Mouse (Mus musculus): ENCODE measurements around the gene Mgst2. TPM values are rescaled to one million over a fixed set of nuclear protein-coding genes. Genes with fewer than 3 reads are reported as not detected.

The Mgst2 gene
- polyA plus RNA-seq, 1 experiment from 2014 or later = 2.5 TPM

DNA sequence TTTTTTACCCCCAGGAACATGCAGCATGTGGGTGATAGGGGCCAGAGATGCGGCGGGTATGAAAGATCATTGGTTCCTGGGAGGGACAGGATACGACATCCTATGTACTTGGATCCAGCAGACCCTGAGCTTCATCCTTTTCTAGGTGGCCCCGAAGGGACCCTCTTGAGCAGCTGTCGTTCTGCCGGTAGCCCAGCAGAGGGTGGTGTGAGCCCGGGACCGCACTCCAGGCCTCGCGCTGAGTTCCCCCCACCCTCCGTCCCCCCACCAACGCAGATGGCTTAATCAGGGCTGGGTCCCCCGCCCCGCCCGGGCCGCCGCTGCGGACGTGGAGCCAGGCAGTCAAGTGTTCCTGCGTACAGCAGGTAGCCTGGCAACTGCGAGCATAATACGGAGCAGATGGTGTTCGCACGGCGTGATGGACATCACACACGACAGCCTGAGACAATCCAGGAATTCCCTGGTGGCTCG lies 41.2 kb downstream of the Mgst2 start:
- Histone ChIP-seq H3K36me3 (0 out of 2 replicates have a peak, but pooled peaks cover 1% of the 10 kb centered on the region), H3K4me1 (replicated peaks) (peaks cover 24% of the 10 kb centered on the region)
- WGBS = under 1% methylated on average over 27 of the region's 27 CpGs

DNA sequence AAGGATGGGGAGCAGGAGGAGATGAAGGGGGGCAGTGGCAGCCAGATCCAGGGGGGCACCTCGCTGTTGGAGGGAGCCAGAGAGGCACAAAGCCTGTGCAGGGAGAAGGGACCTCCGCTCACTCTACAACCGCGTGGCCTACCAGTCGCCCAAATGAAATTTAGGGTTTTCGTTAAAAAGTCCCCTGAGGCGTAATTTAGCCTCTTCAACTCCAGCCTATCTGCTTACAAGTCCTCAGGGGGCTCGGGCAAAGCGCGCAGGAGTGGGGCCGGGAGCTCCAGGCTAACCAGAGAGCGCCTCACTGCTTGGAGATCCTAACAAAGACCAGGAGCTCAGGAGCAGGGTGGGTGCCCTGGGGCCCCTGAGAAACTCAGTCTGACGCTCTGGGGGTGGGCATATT lies 41.8 kb downstream of the Mgst2 start:
- Histone ChIP-seq H3K4me3 (peak overlapping the region; percentile 43), H3K4me1 (replicated peaks) (peaks cover 24% of the 10 kb centered on the region), H3K27ac (ENCODE audit: poor library complexity, severe bottlenecking) (peak overlapping the region; percentile 56), H3K27me3 (replicated peaks) (no peaks in the 10 kb centered on the region), H3K4me2 (peak overlapping the region; percentile 75), H3K36me3 (no peaks in the 10 kb centered on the region), H3K9ac (peak overlapping the region; percentile 69), H3K9me3 (replicated peaks) (no peaks in the 10 kb centered on the region)
- peak; percentile 37; the same call in 1 of the 2 replicates for ATAC-seq (ENCODE audit: insufficient number of reproducible peaks, low FRiP score)
- WGBS = 12% methylated on average over 13 of the region's 13 CpGs

More for the DNA sequence above, 41.2 kb downstream of the Mgst2 start:
- ATAC-seq (ENCODE audit: insufficient number of reproducible peaks, low FRiP score) = peak; percentile 85
- peak overlapping the region; percentile 75 for H3K4me2 ChIP-seq
- peak overlapping the region; percentile 69 for H3K9ac ChIP-seq
- H3K27ac ChIP-seq (ENCODE audit: poor library complexity, severe bottlenecking) = peak overlapping the region; percentile 56
- H3K27me3 ChIP-seq (replicated peaks) = no peaks in the 10 kb centered on the region
- peak overlapping the region; percentile 43 for H3K4me3 ChIP-seq
- H3K9me3 ChIP-seq (replicated peaks) = no peaks in the 10 kb centered on the region

DNA sequence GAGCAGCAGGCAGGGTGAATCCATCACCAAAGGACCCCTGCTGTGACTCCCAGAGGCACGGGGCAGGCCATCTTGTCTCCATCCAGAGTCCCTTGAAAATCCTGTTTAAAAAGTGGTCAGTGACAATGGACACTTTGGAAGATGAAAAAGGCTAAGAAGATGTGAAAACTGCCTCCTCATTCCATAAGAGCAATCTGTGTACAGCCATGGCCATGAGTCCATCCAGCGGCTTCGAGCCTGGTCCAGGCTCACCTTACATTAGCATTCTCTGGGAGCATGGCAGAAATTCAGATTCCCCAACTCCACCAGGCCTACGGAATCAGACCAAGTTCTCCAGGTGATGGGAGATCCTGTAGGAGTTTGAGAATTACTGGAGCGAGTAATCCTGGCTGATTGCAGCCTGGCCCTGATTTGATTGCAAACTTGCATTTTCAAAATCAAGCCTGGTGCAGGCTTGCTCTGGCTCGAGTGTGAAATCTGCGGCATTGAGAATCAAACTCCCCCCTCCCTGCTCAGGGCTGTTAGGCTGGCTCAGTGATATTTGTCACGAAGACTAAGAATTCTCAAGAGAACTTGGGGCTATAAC lies 42.6 kb downstream of the Mgst2 start:
- 86% methylated on average over 8 of the region's 8 CpGs for WGBS
- H3K27ac ChIP-seq (ENCODE audit: poor library complexity, severe bottlenecking) = no peak overlapping the region
- H3K4me2 ChIP-seq = no peak overlapping the region
- H3K4me3 ChIP-seq = no peak overlapping the region
- H3K4me1 ChIP-seq (replicated peaks) = peaks cover 26% of the 10 kb centered on the region
- H3K9ac ChIP-seq = no peak overlapping the region
- no peaks in the 10 kb centered on the region for H3K36me3 ChIP-seq
- H3K27me3 ChIP-seq (replicated peaks) = no peaks in the 10 kb centered on the region
- H3K9me3 ChIP-seq (replicated peaks) = no peaks in the 10 kb centered on the region
- ATAC-seq (ENCODE audit: insufficient number of reproducible peaks, low FRiP score) = no peak

DNA sequence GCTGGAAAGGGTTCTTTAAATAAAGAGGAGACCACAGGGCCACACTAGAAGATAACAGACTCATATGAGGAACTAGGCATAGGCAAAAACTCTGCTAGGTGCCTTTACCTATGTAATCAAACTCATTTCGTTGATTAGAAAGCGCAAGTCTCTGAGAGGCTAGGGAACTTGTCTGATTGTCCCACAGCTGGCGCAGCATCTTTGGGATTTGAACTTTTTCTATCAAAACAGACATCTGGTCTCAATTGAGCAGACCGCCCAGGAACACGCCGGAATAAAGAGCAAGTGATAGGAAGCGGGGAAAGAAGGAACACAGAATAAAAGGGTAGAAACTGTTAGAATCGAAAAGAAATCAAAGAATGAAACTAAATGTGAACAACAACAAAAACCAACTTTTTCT lies 43.3 kb downstream of the Mgst2 start:
- Histone ChIP-seq H3K9ac (no peak overlapping the region), H3K36me3 (no peaks in the 10 kb centered on the region), H3K27me3 (replicated peaks) (no peaks in the 10 kb centered on the region), H3K4me2 (no peak overlapping the region), H3K4me1 (replicated peaks) (peaks cover 32% of the 10 kb centered on the region), H3K4me3 (no peak overlapping the region), H3K9me3 (replicated peaks) (no peaks in the 10 kb centered on the region), H3K27ac (ENCODE audit: poor library complexity, severe bottlenecking) (no peak overlapping the region)
- 77% methylated on average over 8 of the region's 8 CpGs for WGBS
- ATAC-seq (ENCODE audit: insufficient number of reproducible peaks, low FRiP score) = no peak

DNA sequence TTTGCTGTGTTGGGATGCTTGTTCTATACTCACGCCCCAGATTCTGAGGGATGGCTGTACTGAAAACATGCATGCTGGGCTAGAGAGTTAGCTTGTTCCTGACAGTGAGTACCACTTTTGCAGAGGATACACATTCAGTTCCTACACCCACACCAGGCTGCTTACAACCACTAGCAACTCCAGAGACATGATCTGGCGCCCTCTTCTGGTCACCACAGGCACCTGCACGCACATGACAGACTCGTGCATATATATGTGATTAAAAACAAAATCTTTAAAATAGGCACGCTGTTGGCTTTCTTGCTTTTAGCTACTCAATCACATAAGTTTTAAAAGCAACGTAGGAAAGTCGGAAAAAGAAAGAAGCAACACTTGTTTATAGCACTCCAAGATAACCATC lies 45.1 kb downstream of the Mgst2 start:
- peaks cover 48% of the 10 kb centered on the region for H3K4me1 ChIP-seq (replicated peaks)
- ATAC-seq (ENCODE audit: insufficient number of reproducible peaks, low FRiP score) = no peak
- no peak overlapping the region for H3K4me2 ChIP-seq
- H3K4me3 ChIP-seq = no peak overlapping the region
- WGBS = 83% methylated on average over 7 of the region's 7 CpGs
- no peaks in the 10 kb centered on the region for H3K36me3 ChIP-seq
- no peak overlapping the region for H3K27ac ChIP-seq (ENCODE audit: poor library complexity, severe bottlenecking)
- H3K9ac ChIP-seq = no peak overlapping the region
- H3K27me3 ChIP-seq (replicated peaks) = no peaks in the 10 kb centered on the region
- no peaks in the 10 kb centered on the region for H3K9me3 ChIP-seq (replicated peaks)

DNA sequence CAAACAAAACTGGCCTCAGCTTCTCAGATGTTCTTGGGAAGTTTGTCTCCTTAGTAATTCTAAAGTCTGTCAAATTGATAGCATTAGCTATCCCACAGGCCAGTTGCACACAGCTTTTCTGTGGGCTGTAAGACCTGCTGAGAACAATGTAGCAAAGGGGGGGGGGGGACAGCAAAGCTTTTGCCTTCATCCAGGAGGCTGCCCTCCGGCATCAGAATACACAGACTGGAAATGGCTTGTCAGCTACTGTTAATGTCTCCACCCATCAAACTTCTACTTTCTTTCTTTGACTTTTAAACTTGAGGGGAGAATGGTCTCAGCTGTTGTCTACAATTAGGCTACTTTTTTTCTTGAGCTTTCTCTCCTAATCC lies 48.2 kb downstream of the Mgst2 start:
- Histone ChIP-seq H3K9ac (no peak overlapping the region), H3K4me3 (peak overlapping the region; percentile 40; the same call in 1 of the 2 replicates), H3K27me3 (replicated peaks) (no peaks in the 10 kb centered on the region), H3K9me3 (replicated peaks) (no peaks in the 10 kb centered on the region), H3K4me2 (peak overlapping the region; percentile 74), H3K4me1 (replicated peaks) (peaks cover 47% of the 10 kb centered on the region), H3K27ac (ENCODE audit: poor library complexity, severe bottlenecking) (peak overlapping the region; percentile 99), H3K36me3 (no peaks in the 10 kb centered on the region)
- peak; percentile 14; the same call in 1 of the 2 replicates for ATAC-seq (ENCODE audit: insufficient number of reproducible peaks, low FRiP score)
- 38% methylated on average over 1 of the region's 1 CpGs for WGBS

DNA sequence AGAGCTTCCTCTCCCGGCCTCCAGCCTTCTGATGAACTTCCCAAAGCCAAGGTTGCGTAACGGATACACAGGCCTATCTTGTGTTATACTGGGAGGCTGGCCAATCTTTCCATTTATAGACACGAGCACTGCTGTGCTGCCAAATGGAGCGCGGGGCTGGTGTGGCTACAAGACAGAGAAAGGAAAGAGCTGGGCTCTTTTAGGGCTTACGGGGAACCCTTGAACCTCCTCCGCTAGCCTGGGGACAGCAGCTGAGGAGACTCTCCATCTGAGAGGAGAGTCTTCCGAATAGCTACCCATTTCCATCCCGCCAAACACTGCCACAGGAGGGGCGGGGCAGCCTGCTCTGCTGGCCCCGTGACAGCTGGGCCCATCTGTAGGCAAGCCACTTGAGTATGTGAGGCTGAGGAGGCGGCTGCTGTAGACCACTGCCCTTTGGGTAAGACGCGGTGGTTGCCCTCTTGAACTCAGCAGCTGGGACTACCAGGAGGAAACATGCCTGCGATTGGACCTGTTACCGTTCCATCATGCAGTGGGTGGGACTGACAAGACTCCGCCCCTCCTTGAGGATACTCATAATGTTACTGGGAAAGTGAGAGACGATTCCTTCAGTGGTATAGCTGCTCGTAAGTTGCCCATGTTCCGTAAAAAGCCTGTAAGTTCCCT lies 48.7 kb downstream of the Mgst2 start:
- ATAC-seq (ENCODE audit: insufficient number of reproducible peaks, low FRiP score) = peak; percentile 86
- WGBS = 29% methylated on average over 21 of the region's 21 CpGs
- peaks cover 52% of the 10 kb centered on the region for H3K4me1 ChIP-seq (replicated peaks)

DNA sequence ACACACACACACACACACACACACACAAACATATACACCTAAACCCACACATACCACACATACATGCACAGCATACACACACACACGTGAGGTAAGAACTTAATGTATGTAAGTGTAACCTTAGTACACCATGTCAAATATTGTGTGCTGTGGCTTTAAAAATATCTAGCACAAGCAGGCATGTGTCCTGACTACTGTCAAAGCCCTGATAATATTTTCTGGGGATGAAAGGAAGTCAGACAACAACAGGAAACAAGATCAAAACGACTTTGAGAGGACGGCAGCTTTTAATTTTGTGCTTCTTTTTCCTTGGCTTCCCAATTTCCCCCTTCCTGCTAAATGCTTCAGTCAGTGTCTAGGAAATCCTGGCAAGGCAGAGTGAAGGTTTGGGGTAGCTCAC lies 52.2 kb downstream of the Mgst2 start:
- 18% methylated on average over 3 of the region's 3 CpGs for WGBS
- no peak for ATAC-seq (ENCODE audit: insufficient number of reproducible peaks, low FRiP score)
- Histone ChIP-seq H3K36me3 (no peaks in the 10 kb centered on the region), H3K27ac (ENCODE audit: poor library complexity, severe bottlenecking) (peak overlapping the region; percentile 45), H3K9ac (no peak overlapping the region), H3K9me3 (replicated peaks) (no peaks in the 10 kb centered on the region), H3K4me2 (no peak overlapping the region), H3K4me1 (replicated peaks) (peaks cover 60% of the 10 kb centered on the region), H3K4me3 (no peak overlapping the region), H3K27me3 (replicated peaks) (no peaks in the 10 kb centered on the region)

More for the DNA sequence above, 48.7 kb downstream of the Mgst2 start:
- peak overlapping the region; percentile 74 for H3K4me2 ChIP-seq
- peak overlapping the region; percentile 40 for H3K4me3 ChIP-seq
- H3K9ac ChIP-seq = peak overlapping the region; percentile 53; the same call in 1 of the 2 replicates
- no peaks in the 10 kb centered on the region for H3K27me3 ChIP-seq (replicated peaks)
- H3K36me3 ChIP-seq = no peaks in the 10 kb centered on the region
- H3K9me3 ChIP-seq (replicated peaks) = no peaks in the 10 kb centered on the region
- peak overlapping the region; percentile 99 for H3K27ac ChIP-seq (ENCODE audit: poor library complexity, severe bottlenecking)

DNA sequence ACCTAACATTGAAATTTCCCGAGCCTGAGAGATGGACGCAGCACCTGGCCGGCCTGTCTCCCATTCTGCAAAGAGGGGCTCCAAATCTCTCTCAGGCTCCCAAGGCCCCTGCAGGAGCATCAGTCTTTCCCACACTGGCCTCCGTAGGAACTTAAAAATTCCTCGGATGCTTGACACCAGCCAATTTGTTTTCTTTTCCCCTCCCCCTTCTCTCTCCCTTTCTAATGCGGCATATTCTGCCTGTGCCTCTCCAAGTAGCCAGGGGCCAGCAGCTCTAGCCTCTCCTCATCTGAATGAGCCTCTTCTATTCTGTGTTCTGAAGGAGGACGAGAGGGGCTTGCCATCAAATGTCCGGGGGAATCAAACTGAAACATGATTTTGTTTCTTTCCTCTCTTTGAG lies 53.1 kb downstream of the Mgst2 start:
- ATAC-seq (ENCODE audit: insufficient number of reproducible peaks, low FRiP score) = no peak
- H3K9me3 ChIP-seq (replicated peaks) = no peaks in the 10 kb centered on the region
- 0 out of 2 replicates have a peak overlapping the region, but pooled peaks have one; percentile 31 for H3K27ac ChIP-seq (ENCODE audit: poor library complexity, severe bottlenecking)
- peak overlapping the region; percentile 41; the same call in 1 of the 2 replicates for H3K9ac ChIP-seq
- H3K4me1 ChIP-seq (replicated peaks) = peaks cover 60% of the 10 kb centered on the region
- no peaks in the 10 kb centered on the region for H3K27me3 ChIP-seq (replicated peaks)
- 10% methylated on average over 8 of the region's 8 CpGs for WGBS
- H3K36me3 ChIP-seq = no peaks in the 10 kb centered on the region
- no peak overlapping the region for H3K4me3 ChIP-seq
- H3K4me2 ChIP-seq = peak overlapping the region; percentile 35; the same call in 1 of the 2 replicates

DNA sequence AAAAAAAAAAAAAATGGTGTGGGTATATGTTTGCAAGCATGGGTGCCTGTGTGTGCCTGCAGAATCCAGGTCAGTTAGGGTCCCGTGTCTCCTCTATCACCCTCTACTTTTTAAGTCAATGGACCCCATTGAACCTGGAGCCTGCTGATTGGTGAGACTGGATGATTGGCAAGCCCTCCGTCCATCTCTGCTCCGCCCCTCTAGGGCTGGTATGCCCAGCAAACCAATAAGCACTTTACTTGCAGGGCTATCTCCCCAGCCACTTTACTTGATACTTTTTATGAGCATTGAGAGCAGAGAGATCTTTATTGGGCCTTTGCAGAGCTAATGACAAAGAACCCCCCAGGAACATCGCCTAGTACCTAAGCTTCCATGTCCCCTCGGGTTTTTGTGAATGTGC lies 54.3 kb downstream of the Mgst2 start:
- no peak for ATAC-seq (ENCODE audit: insufficient number of reproducible peaks, low FRiP score)
- Histone ChIP-seq H3K27ac (ENCODE audit: poor library complexity, severe bottlenecking) (no peak overlapping the region), H3K4me2 (no peak overlapping the region), H3K36me3 (no peaks in the 10 kb centered on the region), H3K9ac (no peak overlapping the region), H3K4me1 (replicated peaks) (peaks cover 58% of the 10 kb centered on the region), H3K4me3 (no peak overlapping the region), H3K27me3 (replicated peaks) (no peaks in the 10 kb centered on the region), H3K9me3 (replicated peaks) (no peaks in the 10 kb centered on the region)
- WGBS = 74% methylated on average over 5 of the region's 5 CpGs

DNA sequence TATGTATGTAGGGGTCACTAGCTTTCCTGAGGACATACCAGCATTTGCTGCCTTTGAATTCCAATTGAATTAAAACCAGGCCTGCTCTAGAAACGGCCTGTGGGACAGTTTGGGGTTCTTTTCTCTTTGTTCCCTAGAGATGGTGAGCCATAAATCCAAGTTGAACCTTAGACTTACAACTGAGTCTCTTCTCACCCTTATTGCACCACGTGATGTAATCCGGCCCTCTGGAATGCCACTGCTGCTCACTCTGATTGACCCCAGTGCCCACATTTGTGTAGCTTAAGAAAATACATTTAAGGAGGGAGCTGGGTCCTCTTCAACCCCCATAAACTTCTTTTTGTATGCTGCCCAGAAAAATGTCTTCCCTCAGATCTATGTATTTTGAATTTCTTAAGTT lies 57.3 kb downstream of the Mgst2 start:
- Histone ChIP-seq H3K4me2 (no peak overlapping the region), H3K27ac (ENCODE audit: poor library complexity, severe bottlenecking) (no peak overlapping the region), H3K4me1 (replicated peaks) (peaks cover 38% of the 10 kb centered on the region), H3K27me3 (replicated peaks) (no peaks in the 10 kb centered on the region), H3K36me3 (no peaks in the 10 kb centered on the region), H3K4me3 (no peak overlapping the region), H3K9me3 (replicated peaks) (no peaks in the 10 kb centered on the region), H3K9ac (no peak overlapping the region)
- ATAC-seq (ENCODE audit: insufficient number of reproducible peaks, low FRiP score) = no peak
- 59% methylated on average over 3 of the region's 3 CpGs for WGBS
